Mouse (Mus musculus): Measurements from ENCODE around the gene Dnajc11. TPM values are rescaled to one million over a fixed set of nuclear protein-coding genes. Genes with fewer than 3 reads are reported as not detected.

Gene Dnajc11
- polyA plus RNA-seq, 1 experiment, result 45.5 TPM

- H3K27me3 ChIP-seq (ENCODE audit: control insufficient read depth, insufficient read depth, insufficient read length), result no peaks in the 10 kb centered on the region
- no peak overlapping the region for H3ac ChIP-seq (ENCODE audit: control insufficient read depth, insufficient read length)
- H3K4me3 ChIP-seq, result no peak overlapping the region
- no peak for TF ChIP-seq TCF3 (IDR thresholded peaks at IDR 0.05; ENCODE audit: insufficient read length, low read depth)
- no peak for TF ChIP-seq MYOG (IDR thresholded peaks at IDR 0.05; ENCODE audit: control insufficient read depth in 1 of 3, insufficient read depth in 1 of 3, insufficient read length in 2 of 3, low read depth in 2 of 3)
- no peak for TF ChIP-seq USF1 (IDR thresholded peaks at IDR 0.05; ENCODE audit: low read depth)
- no peak for TF ChIP-seq MAX (IDR thresholded peaks at IDR 0.05; ENCODE audit: low read depth)
- TF ChIP-seq POLR2A (IDR thresholded peaks at IDR 0.05; ENCODE audit: insufficient read length, low read depth), result no peak
- no peak for TF ChIP-seq REST (IDR thresholded peaks at IDR 0.05; ENCODE audit: insufficient read depth, insufficient read length)
- TF ChIP-seq E2F4 (IDR thresholded peaks at IDR 0.05; ENCODE audit: insufficient read depth), result no peak
- H3K36me3 ChIP-seq (ENCODE audit: control insufficient read depth, insufficient read depth), result peaks cover 8% of the 10 kb centered on the region
- peaks cover 20% of the 10 kb centered on the region for H3K79me2 ChIP-seq (ENCODE audit: control insufficient read depth, insufficient read depth)
- H3K4me2 ChIP-seq (ENCODE audit: low read depth), result no peak overlapping the region
Observed at GRCm38 (mm10) chr4:152022506-152022905, 89.0 kb downstream of the Dnajc11 start.

GRCm38 (mm10) chr4:152024525-152024924 is 91.0 kb downstream of the Dnajc11 start:
- Histone ChIP-seq H3K4me2 (ENCODE audit: low read depth) (no peak overlapping the region), H3K79me2 (ENCODE audit: control insufficient read depth, insufficient read depth) (peaks cover 20% of the 10 kb centered on the region), H3K4me3 (no peak overlapping the region), H3K36me3 (ENCODE audit: control insufficient read depth, insufficient read depth) (no peaks in the 10 kb centered on the region), H3ac (ENCODE audit: control insufficient read depth, insufficient read length) (no peak overlapping the region), H3K27me3 (ENCODE audit: control insufficient read depth, insufficient read depth, insufficient read length) (no peaks in the 10 kb centered on the region)
- TF ChIP-seq SRF (IDR thresholded peaks at IDR 0.05; ENCODE audit: control insufficient read depth, insufficient read length, low read depth), result no peak
- TF ChIP-seq USF1 (IDR thresholded peaks at IDR 0.05; ENCODE audit: low read depth), result no peak
- TF ChIP-seq MYOG (IDR thresholded peaks at IDR 0.05; ENCODE audit: control insufficient read depth in 1 of 3, insufficient read depth in 1 of 3, insufficient read length in 2 of 3, low read depth in 2 of 3), result no peak
- no peak for TF ChIP-seq E2F4 (IDR thresholded peaks at IDR 0.05; ENCODE audit: insufficient read depth)
- TF ChIP-seq MYOD1 (IDR thresholded peaks at IDR 0.05; ENCODE audit: control insufficient read depth in 1 of 3, insufficient read length in 2 of 3, low read depth in 2 of 3), result no peak
- TF ChIP-seq TCF12 (IDR thresholded peaks at IDR 0.05; ENCODE audit: insufficient read depth, poor library complexity, severe bottlenecking), result no peak
- TF ChIP-seq REST (IDR thresholded peaks at IDR 0.05; ENCODE audit: insufficient read depth, insufficient read length), result no peak
- TF ChIP-seq MAX (IDR thresholded peaks at IDR 0.05; ENCODE audit: low read depth), result no peak
- no peak for TF ChIP-seq POLR2AphosphoS2 (IDR thresholded peaks at IDR 0.05; ENCODE audit: insufficient read length, low read depth)
- no peak for TF ChIP-seq POLR2A (IDR thresholded peaks at IDR 0.05; ENCODE audit: insufficient read length, low read depth)
- TF ChIP-seq TCF3 (IDR thresholded peaks at IDR 0.05; ENCODE audit: insufficient read length, low read depth), result no peak
- no peak for TF ChIP-seq CEBPB (IDR thresholded peaks at IDR 0.05; ENCODE audit: insufficient read depth, poor library complexity, severe bottlenecking)

- no peaks in the 10 kb centered on the region for H3K27me3 ChIP-seq (ENCODE audit: control insufficient read depth, insufficient read depth, insufficient read length)
- peak overlapping the region; percentile 96 for H3ac ChIP-seq (ENCODE audit: control insufficient read depth, insufficient read length)
- TF ChIP-seq MYOG (IDR thresholded peaks at IDR 0.05; ENCODE audit: control insufficient read depth in 1 of 3, insufficient read depth in 1 of 3, insufficient read length in 2 of 3, low read depth in 2 of 3), result peak in 1 of 3 experiments; percentile 30
- no peak for TF ChIP-seq CEBPB (IDR thresholded peaks at IDR 0.05; ENCODE audit: insufficient read depth, poor library complexity, severe bottlenecking)
- TF ChIP-seq REST (IDR thresholded peaks at IDR 0.05; ENCODE audit: insufficient read depth, insufficient read length), result no peak
- peak in 2 of 3 experiments; percentile 20 to 42 for TF ChIP-seq MYOD1 (IDR thresholded peaks at IDR 0.05; ENCODE audit: control insufficient read depth in 1 of 3, insufficient read length in 2 of 3, low read depth in 2 of 3)
- H3K79me2 ChIP-seq (ENCODE audit: control insufficient read depth, insufficient read depth), result peaks cover 20% of the 10 kb centered on the region
- H3K4me2 ChIP-seq (ENCODE audit: low read depth), result peak overlapping the region; percentile 99
- no peaks in the 10 kb centered on the region for H3K36me3 ChIP-seq (ENCODE audit: control insufficient read depth, insufficient read depth)
- peak overlapping the region; percentile 61 for H3K4me3 ChIP-seq
Observed at GRCm38 (mm10) chr4:152026751-152027508, 93.4 kb downstream of the Dnajc11 start.

GRCm38 (mm10) chr4:152027524-152027923 is 94.0 kb downstream of the Dnajc11 start, which contains the start of gene Zbtb48:
Gene Zbtb48 (minus strand): TSS chr4:152027671.
- Histone ChIP-seq H3K4me3 (peak within 1 kb of the TSS; percentile 61), H3K79me2 (ENCODE audit: control insufficient read depth, insufficient read depth) (peaks cover 20% of the 10 kb centered on the region), H3K27me3 (ENCODE audit: control insufficient read depth, insufficient read depth, insufficient read length) (no peaks in the 10 kb centered on the region), H3K36me3 (ENCODE audit: control insufficient read depth, insufficient read depth) (no peaks in the 10 kb centered on the region), H3ac (ENCODE audit: control insufficient read depth, insufficient read length) (peak within 1 kb of the TSS; percentile 96), H3K4me2 (ENCODE audit: low read depth) (peak within 1 kb of the TSS; percentile 99)
- TF ChIP-seq CEBPB (IDR thresholded peaks at IDR 0.05; ENCODE audit: insufficient read depth, poor library complexity, severe bottlenecking) (0 out of 2 replicates have a peak, but pooled peaks have one; percentile 27), POLR2A (IDR thresholded peaks at IDR 0.05; ENCODE audit: insufficient read length, low read depth) (peak; percentile 93), SRF (IDR thresholded peaks at IDR 0.05; ENCODE audit: control insufficient read depth, insufficient read length, low read depth) (no peak), POLR2AphosphoS2 (IDR thresholded peaks at IDR 0.05; ENCODE audit: insufficient read length, low read depth) (peak; percentile 83)

- Histone ChIP-seq H3K4me3 (peak overlapping the region; percentile 61), H3K36me3 (ENCODE audit: control insufficient read depth, insufficient read depth) (no peaks in the 10 kb centered on the region), H3K79me2 (ENCODE audit: control insufficient read depth, insufficient read depth) (peaks cover 20% of the 10 kb centered on the region), H3ac (ENCODE audit: control insufficient read depth, insufficient read length) (no peak overlapping the region), H3K27me3 (ENCODE audit: control insufficient read depth, insufficient read depth, insufficient read length) (no peaks in the 10 kb centered on the region), H3K4me2 (ENCODE audit: low read depth) (peak overlapping the region; percentile 94)
- TF ChIP-seq SRF (IDR thresholded peaks at IDR 0.05; ENCODE audit: control insufficient read depth, insufficient read length, low read depth), result no peak
- TF ChIP-seq CEBPB (IDR thresholded peaks at IDR 0.05; ENCODE audit: insufficient read depth, poor library complexity, severe bottlenecking), result no peak
- no peak for TF ChIP-seq POLR2A (IDR thresholded peaks at IDR 0.05; ENCODE audit: insufficient read length, low read depth)
- no peak for TF ChIP-seq REST (IDR thresholded peaks at IDR 0.05; ENCODE audit: insufficient read depth, insufficient read length)
- TF ChIP-seq POLR2AphosphoS2 (IDR thresholded peaks at IDR 0.05; ENCODE audit: insufficient read length, low read depth), result no peak
- TF ChIP-seq USF1 (IDR thresholded peaks at IDR 0.05; ENCODE audit: low read depth), result no peak
- TF ChIP-seq E2F4 (IDR thresholded peaks at IDR 0.05; ENCODE audit: insufficient read depth), result no peak
- TF ChIP-seq MYOG (IDR thresholded peaks at IDR 0.05; ENCODE audit: control insufficient read depth in 1 of 3, insufficient read depth in 1 of 3, insufficient read length in 2 of 3, low read depth in 2 of 3), result no peak
- no peak for TF ChIP-seq TCF12 (IDR thresholded peaks at IDR 0.05; ENCODE audit: insufficient read depth, poor library complexity, severe bottlenecking)
- no peak for TF ChIP-seq MYOD1 (IDR thresholded peaks at IDR 0.05; ENCODE audit: control insufficient read depth in 1 of 3, insufficient read length in 2 of 3, low read depth in 2 of 3)
- no peak for TF ChIP-seq TCF3 (IDR thresholded peaks at IDR 0.05; ENCODE audit: insufficient read length, low read depth)
- no peak for TF ChIP-seq MAX (IDR thresholded peaks at IDR 0.05; ENCODE audit: low read depth)
Observed at GRCm38 (mm10) chr4:152028456-152028855, 95.0 kb downstream of the Dnajc11 start.
